Comparison of ENCODE assay signal across 26 mouse cellular contexts in the genomic region with DNA sequence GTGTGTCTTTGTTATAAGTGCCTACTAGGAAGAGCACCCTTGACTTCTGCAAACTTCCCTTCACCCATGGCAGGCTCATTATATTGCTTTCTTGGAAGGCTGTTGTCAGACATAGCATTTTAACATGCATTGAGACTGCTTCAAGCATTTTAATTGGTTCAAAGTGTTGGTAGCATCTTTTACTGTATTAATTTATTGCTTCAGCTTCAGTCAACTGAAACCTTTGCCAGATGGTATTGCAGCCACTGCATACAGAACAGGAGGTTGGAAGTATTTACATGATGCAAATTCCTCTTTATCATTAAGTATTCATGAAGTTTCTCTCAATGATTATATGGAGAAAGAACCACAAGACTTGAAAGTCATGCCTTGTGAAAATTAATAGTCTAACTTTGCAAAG.
DNase-seq lines count a peak whose midpoint lies in the region; ATAC-seq and TF ChIP-seq lines count a peak whose summit lies in the region.
"Had no signal": no experiment of that assay in that cellular context is flagged by ENCODE, and none has a peak within 500 bp of the region (broad histone marks: within the 10 kb centered on the region; RNA-seq: fewer than 3 reads in every experiment).

No protein-coding gene starts in this region.

- H3K9me3 ChIP-seq in midbrain, embryonic 12.5 days: no peaks in the 10 kb centered on the region
- no peaks in the 10 kb centered on the region for H3K9me3 ChIP-seq in midbrain, embryonic 10.5 days (replicated peaks)
- H3K9me3 ChIP-seq in forebrain, embryonic 15.5 days: no peaks in the 10 kb centered on the region
- H3K9me3 ChIP-seq: hindbrain, embryonic 15.5 days; intestine, embryonic 15.5 days; limb, embryonic 10.5 days; limb, embryonic 15.5 days; liver, embryonic 13.5 days; neural tube, embryonic 12.5 days had no signal

- no peak for TF ChIP-seq POLR2A in brain, embryonic 14.5 days (IDR thresholded peaks at IDR 0.05; ENCODE audit: borderline replicate concordance, extremely low read depth, insufficient read depth, insufficient read length, poor library complexity, severe bottlenecking)

- intact Hi-C loops in heart, postnatal 10 days (cut with DNase I): no loop called here
- intact Hi-C loops in gastrocnemius, postnatal 14 days (cut with DNase I; ENCODE audit: low total_unique reads): no loop called here

- no peaks in the 10 kb centered on the region for H3K36me3 ChIP-seq in midbrain, embryonic 12.5 days
- H3K36me3 ChIP-seq in midbrain, embryonic 10.5 days: no peaks in the 10 kb centered on the region
- H3K36me3 ChIP-seq in forebrain, embryonic 15.5 days: no peaks in the 10 kb centered on the region
- H3K36me3 ChIP-seq: hindbrain, embryonic 15.5 days; intestine, embryonic 15.5 days; limb, embryonic 10.5 days; limb, embryonic 15.5 days; liver, embryonic 13.5 days; neural tube, embryonic 12.5 days had no signal

- no peak overlapping the region for H3K27ac ChIP-seq in midbrain, embryonic 12.5 days (replicated peaks)
- H3K27ac ChIP-seq in midbrain, embryonic 10.5 days (replicated peaks): no peak overlapping the region
- no peak overlapping the region for H3K27ac ChIP-seq in forebrain, embryonic 15.5 days (replicated peaks)
- H3K27ac ChIP-seq: hindbrain, embryonic 15.5 days; intestine, embryonic 15.5 days; kidney, postnatal 0 days; limb, embryonic 10.5 days; limb, embryonic 15.5 days; liver, embryonic 13.5 days; macrophage; neural tube, embryonic 12.5 days had no signal

- no peaks in the 10 kb centered on the region for H3K4me1 ChIP-seq in midbrain, embryonic 12.5 days
- H3K4me1 ChIP-seq in midbrain, embryonic 10.5 days: no peaks in the 10 kb centered on the region
- H3K4me1 ChIP-seq in forebrain, embryonic 15.5 days: no peaks in the 10 kb centered on the region
- H3K4me1 ChIP-seq: hindbrain, embryonic 15.5 days; intestine, embryonic 15.5 days; limb, embryonic 10.5 days; limb, embryonic 15.5 days; liver, embryonic 13.5 days; neural tube, embryonic 12.5 days had no signal

- H3K9ac ChIP-seq in midbrain, embryonic 12.5 days (replicated peaks): no peak overlapping the region
- no peak overlapping the region for H3K9ac ChIP-seq in forebrain, embryonic 15.5 days (replicated peaks)
- H3K9ac ChIP-seq: hindbrain, embryonic 15.5 days; intestine, embryonic 15.5 days; limb, embryonic 15.5 days; liver, embryonic 13.5 days; neural tube, embryonic 12.5 days had no signal

- no peak overlapping the region for H3K4me2 ChIP-seq in midbrain, embryonic 12.5 days (replicated peaks)
- H3K4me2 ChIP-seq in forebrain, embryonic 15.5 days (replicated peaks): no peak overlapping the region
- H3K4me2 ChIP-seq: hindbrain, embryonic 15.5 days; intestine, embryonic 15.5 days; limb, embryonic 15.5 days; liver, embryonic 13.5 days; neural tube, embryonic 12.5 days had no signal

- no peak overlapping the region for H3K4me3 ChIP-seq in midbrain, embryonic 12.5 days
- no peak overlapping the region for H3K4me3 ChIP-seq in midbrain, embryonic 10.5 days
- H3K4me3 ChIP-seq in forebrain, embryonic 15.5 days: no peak overlapping the region
- H3K4me3 ChIP-seq: hindbrain, embryonic 15.5 days; intestine, embryonic 15.5 days; limb, embryonic 10.5 days; limb, embryonic 15.5 days; liver, embryonic 13.5 days; neural tube, embryonic 12.5 days had no signal

- ATAC-seq in midbrain, embryonic 12.5 days (ENCODE audit: low FRiP score, low read depth): peak; percentile 41; the same call in 1 of the 2 replicates
- ATAC-seq in forebrain, embryonic 15.5 days (replicated peaks): peak; percentile 92
- ATAC-seq: CD4-positive, CD25-positive, alpha-beta regulatory T cell, adult 4 months; intestine, embryonic 15.5 days had no signal

- no peaks in the 10 kb centered on the region for H3K27me3 ChIP-seq in midbrain, embryonic 12.5 days
- H3K27me3 ChIP-seq in midbrain, embryonic 10.5 days (ENCODE audit: low read depth, poor library complexity, severe bottlenecking): no peaks in the 10 kb centered on the region
- no peaks in the 10 kb centered on the region for H3K27me3 ChIP-seq in forebrain, embryonic 15.5 days
- H3K27me3 ChIP-seq: hindbrain, embryonic 15.5 days; intestine, embryonic 15.5 days; limb, embryonic 15.5 days; liver, embryonic 13.5 days; neural tube, embryonic 12.5 days had no signal

- peak; percentile 40 for DNase-seq in heart, adult 11 months
- DNase-seq in heart, postnatal 10 days: no peak
- no peak for DNase-seq in midbrain, embryonic 10.5 days (ENCODE audit: low spot score)
- DNase-seq in brain, embryonic 14.5 days (ENCODE audit: low read depth): peak; percentile 83
- DNase-seq in gastrocnemius, postnatal 14 days: no peak
- DNase-seq: adrenal gland, postnatal 25 days; cerebellum, adult 8-10 months; cerebellum, postnatal 25 days; kidney, adult 2 months; kidney, postnatal 4 days; layer of hippocampus, adult 9-11 months; liver, embryonic 13.5 days; lung, adult 18-20 months; lung, postnatal 10 days; thymus, adult 2 months; thymus, postnatal 36 days had no signal

- no peak for TF ChIP-seq CTCF in brain, embryonic 14.5 days (IDR thresholded peaks at IDR 0.05; ENCODE audit: borderline replicate concordance, extremely low read depth, insufficient read depth, insufficient read length)

Comparison
In these comparisons a context has a peak if more than half of its experiments do, and no peak if none do; other contexts are left out.
1. DNase-seq: peak in heart, adult 11 months (single experiment) and brain, embryonic 14.5 days (single experiment); none in heart, postnatal 10 days (0 of 2), midbrain, embryonic 10.5 days (single experiment) and gastrocnemius, postnatal 14 days (single experiment).